Mouse (Mus musculus): ENCODE data around the gene Tmem88. TPM values are rescaled to one million over a fixed set of nuclear protein-coding genes. Genes with fewer than 3 reads are reported as not detected.

Gene Tmem88
- polyA plus RNA-seq, 1 experiment, result 9.3 TPM

DNA sequence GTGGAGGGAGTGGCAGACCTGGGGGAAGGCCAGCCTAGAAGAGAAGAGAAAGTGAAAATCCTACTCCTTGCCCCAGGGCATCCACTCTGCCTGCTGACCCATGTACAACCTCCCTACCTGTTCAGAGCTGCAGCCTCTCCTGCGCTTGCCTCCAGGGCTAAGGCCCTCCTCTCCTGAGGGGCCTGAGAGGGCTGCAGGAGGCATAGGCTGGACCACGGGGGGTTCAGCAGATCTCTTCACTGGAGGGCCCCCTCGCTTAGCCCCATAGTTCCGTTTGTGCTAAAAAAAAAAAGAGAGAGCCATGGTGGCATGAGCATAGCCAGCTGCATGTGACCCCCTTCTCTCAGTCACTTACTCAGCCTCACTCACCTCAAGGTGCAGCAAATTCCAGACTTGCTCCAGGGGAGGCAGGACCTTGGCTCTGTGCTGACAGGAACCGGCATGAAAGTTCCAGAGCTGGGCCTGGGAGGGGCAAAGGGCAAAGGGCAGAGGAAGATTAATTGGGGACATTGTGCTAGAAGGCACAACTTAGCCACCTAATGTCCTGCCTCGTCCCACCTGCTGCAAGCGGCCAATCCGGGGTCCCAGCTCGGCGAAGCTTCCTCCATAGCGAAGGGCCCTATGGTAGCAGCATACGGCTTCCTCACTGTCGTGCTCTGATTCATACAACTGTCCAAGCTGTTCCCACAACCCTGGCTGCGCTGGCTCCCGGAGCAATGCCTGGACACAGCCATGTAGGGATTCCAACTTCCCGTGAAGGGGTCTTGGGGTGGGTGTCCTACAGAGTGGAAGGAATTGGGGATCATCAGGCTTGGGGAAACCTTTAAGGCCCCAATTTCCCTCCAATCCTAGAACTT lies 9.1 kb upstream of the Tmem88 start:
- no peak for DNase-seq
- TF ChIP-seq CTCF (IDR thresholded peaks at IDR 0.05; ENCODE audit: borderline replicate concordance, control insufficient read depth, extremely low read depth, insufficient read depth, low read length, poor library complexity) (no peak), POLR2A (IDR thresholded peaks at IDR 0.05; ENCODE audit: control insufficient read depth, extremely low read depth, insufficient read depth, low read length, poor library complexity) (no peak)
- peaks cover 51% of the 10 kb centered on the region for H3K36me3 ChIP-seq (ENCODE audit: control insufficient read depth, insufficient read depth, low read length)
- WGBS, result 97% methylated on average over 16 of the region's 16 CpGs
- H3K4me3 ChIP-seq (ENCODE audit: control insufficient read depth, insufficient read depth, low read length), result no peak overlapping the region
- no peak overlapping the region for H3K27ac ChIP-seq (ENCODE audit: control insufficient read depth, insufficient read depth, low read length)
- no peaks in the 10 kb centered on the region for H3K27me3 ChIP-seq (ENCODE audit: control insufficient read depth, insufficient read depth, low read length)
- peaks cover 14% of the 10 kb centered on the region for H3K4me1 ChIP-seq (replicated peaks; ENCODE audit: control insufficient read depth, insufficient read depth, low read length)

DNA sequence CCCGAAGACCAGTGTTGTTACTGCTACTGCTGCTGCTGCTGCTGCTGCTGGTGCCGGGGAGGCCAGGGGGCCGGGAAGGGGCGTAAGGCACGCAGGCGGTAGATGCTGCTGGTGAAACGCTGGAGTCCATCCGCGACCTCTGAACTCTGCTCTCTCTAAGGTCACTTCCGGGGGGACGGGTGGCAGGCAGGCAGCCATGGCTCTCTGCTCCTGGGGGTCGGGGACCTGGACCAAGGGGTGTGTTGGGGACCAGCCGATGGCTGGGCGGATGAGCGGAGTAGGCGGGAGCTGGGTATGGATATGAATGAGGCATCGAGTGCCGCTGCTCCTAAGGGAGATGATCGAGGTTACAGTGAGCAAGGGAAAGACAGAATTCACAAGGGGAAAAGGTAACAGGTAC lies 8.2 kb upstream of the Tmem88 start:
- 98% methylated on average over 19 of the region's 19 CpGs for WGBS
- Histone ChIP-seq H3K4me3 (ENCODE audit: control insufficient read depth, insufficient read depth, low read length) (no peak overlapping the region), H3K4me1 (replicated peaks; ENCODE audit: control insufficient read depth, insufficient read depth, low read length) (peaks cover 16% of the 10 kb centered on the region), H3K27ac (ENCODE audit: control insufficient read depth, insufficient read depth, low read length) (no peak overlapping the region), H3K36me3 (ENCODE audit: control insufficient read depth, insufficient read depth, low read length) (peaks cover 55% of the 10 kb centered on the region), H3K27me3 (ENCODE audit: control insufficient read depth, insufficient read depth, low read length) (no peaks in the 10 kb centered on the region)
- TF ChIP-seq CTCF (IDR thresholded peaks at IDR 0.05; ENCODE audit: borderline replicate concordance, control insufficient read depth, extremely low read depth, insufficient read depth, low read length, poor library complexity), result no peak
- TF ChIP-seq POLR2A (IDR thresholded peaks at IDR 0.05; ENCODE audit: control insufficient read depth, extremely low read depth, insufficient read depth, low read length, poor library complexity), result no peak
- no peak for DNase-seq

DNA sequence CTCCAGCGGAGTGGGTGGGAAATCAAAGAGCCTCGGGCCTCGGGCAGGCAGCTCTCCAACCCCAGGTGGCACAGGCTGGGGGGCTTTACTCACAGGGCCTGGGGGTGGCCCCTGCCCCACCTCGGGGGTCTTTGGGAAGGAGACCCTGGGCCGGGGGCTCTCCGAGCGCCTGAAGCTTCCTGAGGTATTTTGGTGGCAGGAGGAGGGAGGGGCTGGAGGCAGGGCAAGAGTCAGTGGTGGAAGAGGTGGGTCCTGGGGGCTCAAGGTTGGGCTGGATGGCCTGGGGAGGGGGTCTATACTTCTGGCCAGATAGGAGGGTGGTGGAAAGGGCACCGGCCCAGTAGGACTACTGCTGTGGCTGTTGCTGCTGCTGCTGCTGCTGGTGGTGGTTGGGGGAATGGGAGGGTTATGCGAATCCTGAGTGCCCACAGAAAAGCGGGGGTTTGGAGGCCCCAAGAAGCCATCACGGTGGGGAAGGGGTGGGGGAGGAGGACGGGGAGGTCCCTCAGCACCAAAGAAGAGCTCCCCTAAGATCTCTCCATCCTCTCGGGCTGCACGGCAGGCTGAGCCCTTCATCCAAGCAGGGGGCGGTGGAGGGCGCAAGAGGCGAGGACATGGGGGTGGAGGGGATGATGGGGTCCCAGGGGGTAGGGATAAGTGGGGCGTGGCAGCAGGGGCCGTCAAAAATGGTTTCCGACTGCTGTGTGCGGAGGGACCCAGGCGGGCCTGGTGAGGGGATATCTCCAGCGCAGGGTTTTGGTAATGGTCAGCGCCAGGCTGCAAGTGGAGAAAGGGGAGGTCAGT lies 7.6 kb upstream of the Tmem88 start:
- Histone ChIP-seq H3K27me3 (ENCODE audit: control insufficient read depth, insufficient read depth, low read length) (no peaks in the 10 kb centered on the region), H3K4me1 (replicated peaks; ENCODE audit: control insufficient read depth, insufficient read depth, low read length) (peaks cover 16% of the 10 kb centered on the region), H3K36me3 (ENCODE audit: control insufficient read depth, insufficient read depth, low read length) (peaks cover 59% of the 10 kb centered on the region), H3K27ac (ENCODE audit: control insufficient read depth, insufficient read depth, low read length) (no peak overlapping the region), H3K4me3 (ENCODE audit: control insufficient read depth, insufficient read depth, low read length) (no peak overlapping the region)
- 95% methylated on average over 24 of the region's 24 CpGs for WGBS
- DNase-seq, result no peak
- TF ChIP-seq CTCF (IDR thresholded peaks at IDR 0.05; ENCODE audit: borderline replicate concordance, control insufficient read depth, extremely low read depth, insufficient read depth, low read length, poor library complexity) (no peak), POLR2A (IDR thresholded peaks at IDR 0.05; ENCODE audit: control insufficient read depth, extremely low read depth, insufficient read depth, low read length, poor library complexity) (no peak)

DNA sequence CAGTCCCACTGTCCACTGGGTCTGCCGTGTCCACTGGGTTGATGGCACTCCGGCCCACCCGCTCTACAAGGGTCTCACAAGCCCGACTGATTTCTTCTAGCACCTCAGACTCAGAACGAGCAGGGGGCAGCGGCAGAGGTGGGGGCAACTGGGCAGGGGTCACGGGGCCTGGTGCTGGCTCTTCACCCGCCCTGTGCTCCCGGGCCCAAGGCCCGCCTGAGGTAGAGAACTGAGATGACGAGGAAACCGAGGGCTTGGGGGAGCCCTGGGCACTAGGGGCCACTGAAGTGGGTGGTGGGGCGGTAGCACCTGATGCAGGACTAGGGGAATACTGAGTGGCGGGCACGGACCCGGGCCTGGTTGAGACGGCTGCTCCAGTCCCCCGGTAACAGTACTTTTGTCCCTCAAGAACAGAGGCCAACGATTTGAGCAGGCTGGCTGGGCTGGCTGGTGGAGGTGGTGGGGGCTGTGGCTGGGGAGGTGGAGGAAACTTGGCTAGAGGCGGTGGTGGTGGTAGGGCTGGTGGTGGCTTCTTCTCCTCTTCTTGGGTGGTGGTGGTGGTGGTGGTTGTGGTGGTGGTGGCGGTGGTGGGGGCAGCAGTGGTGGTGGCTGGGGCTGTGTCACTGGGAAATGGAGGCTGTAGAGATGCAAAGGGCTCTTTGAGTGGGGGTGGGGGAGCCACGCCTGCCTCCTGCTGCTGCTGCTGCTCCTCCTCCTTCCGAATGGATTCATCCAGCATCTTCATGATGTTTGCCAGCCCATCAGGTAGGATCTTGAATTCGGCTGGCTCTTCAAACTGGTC lies 6.8 kb upstream of the Tmem88 start:
- 95% methylated on average over 24 of the region's 24 CpGs for WGBS
- no peaks in the 10 kb centered on the region for H3K27me3 ChIP-seq (ENCODE audit: control insufficient read depth, insufficient read depth, low read length)
- no peak for TF ChIP-seq POLR2A (IDR thresholded peaks at IDR 0.05; ENCODE audit: control insufficient read depth, extremely low read depth, insufficient read depth, low read length, poor library complexity)
- no peak for TF ChIP-seq CTCF (IDR thresholded peaks at IDR 0.05; ENCODE audit: borderline replicate concordance, control insufficient read depth, extremely low read depth, insufficient read depth, low read length, poor library complexity)
- DNase-seq, result no peak
- no peak overlapping the region for H3K27ac ChIP-seq (ENCODE audit: control insufficient read depth, insufficient read depth, low read length)
- H3K4me1 ChIP-seq (replicated peaks; ENCODE audit: control insufficient read depth, insufficient read depth, low read length), result peaks cover 16% of the 10 kb centered on the region
- no peak overlapping the region for H3K4me3 ChIP-seq (ENCODE audit: control insufficient read depth, insufficient read depth, low read length)
- H3K36me3 ChIP-seq (ENCODE audit: control insufficient read depth, insufficient read depth, low read length), result peaks cover 67% of the 10 kb centered on the region

DNA sequence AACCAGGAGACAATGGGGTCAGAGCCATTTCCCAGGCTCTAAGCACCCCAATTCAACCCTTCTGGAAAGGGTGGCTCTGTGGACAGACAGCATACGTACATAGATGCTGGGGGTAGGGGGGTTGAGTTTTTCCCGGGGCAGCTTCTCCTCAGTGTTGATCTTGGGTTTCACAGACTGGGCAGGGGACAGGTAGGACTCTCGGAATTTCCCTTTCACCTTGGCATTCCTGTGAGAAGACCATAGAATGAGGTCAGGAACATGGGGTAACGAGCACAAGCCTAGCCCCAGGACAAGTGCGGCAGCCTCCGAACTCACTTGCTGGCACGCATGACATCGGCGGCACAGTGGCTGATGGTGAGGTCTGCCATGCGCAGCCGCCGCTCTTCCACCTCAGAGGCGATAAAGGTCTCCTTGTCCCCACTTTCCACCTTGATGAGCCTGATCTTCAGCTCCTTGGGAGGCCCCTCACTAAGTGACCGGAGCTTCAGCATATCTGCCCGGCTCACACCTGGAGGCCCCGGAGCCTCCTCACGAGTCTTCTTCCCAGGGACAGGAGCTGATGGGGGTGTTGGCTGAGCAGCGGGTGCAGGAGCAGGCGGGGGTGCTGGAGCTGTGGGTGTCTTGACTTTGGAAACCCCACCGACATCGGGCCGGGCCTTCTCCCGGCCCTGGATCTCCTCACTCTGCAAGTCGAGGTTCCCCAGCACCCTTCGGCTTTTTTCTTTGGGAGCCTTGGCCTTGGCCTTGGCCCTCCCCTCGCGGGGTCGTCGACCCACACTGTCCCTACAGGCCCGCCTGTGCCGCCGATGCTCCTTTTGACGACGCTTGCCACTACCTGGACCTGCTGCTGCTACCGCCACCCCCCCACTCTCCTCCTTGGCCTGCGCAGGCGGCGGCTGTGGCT lies 5.9 kb upstream of the Tmem88 start:
- H3K27ac ChIP-seq (ENCODE audit: control insufficient read depth, insufficient read depth, low read length), result no peak overlapping the region
- 96% methylated on average over 38 of the region's 38 CpGs for WGBS
- DNase-seq, result no peak
- H3K27me3 ChIP-seq (ENCODE audit: control insufficient read depth, insufficient read depth, low read length), result no peaks in the 10 kb centered on the region
- TF ChIP-seq POLR2A (IDR thresholded peaks at IDR 0.05; ENCODE audit: control insufficient read depth, extremely low read depth, insufficient read depth, low read length, poor library complexity) (no peak), CTCF (IDR thresholded peaks at IDR 0.05; ENCODE audit: borderline replicate concordance, control insufficient read depth, extremely low read depth, insufficient read depth, low read length, poor library complexity) (no peak)
- peaks cover 73% of the 10 kb centered on the region for H3K36me3 ChIP-seq (ENCODE audit: control insufficient read depth, insufficient read depth, low read length)
- peaks cover 16% of the 10 kb centered on the region for H3K4me1 ChIP-seq (replicated peaks; ENCODE audit: control insufficient read depth, insufficient read depth, low read length)
- no peak overlapping the region for H3K4me3 ChIP-seq (ENCODE audit: control insufficient read depth, insufficient read depth, low read length)

All from thymus, adult 2 months (tissue).